Mouse (Mus musculus): Measurements from ENCODE around the gene Susd5. TPM values are rescaled to one million over a fixed set of nuclear protein-coding genes. Genes with fewer than 3 reads are reported as not detected.

The Susd5 gene
- polyA plus RNA-seq, 1 experiment from 2014 or later = not detected

DNA sequence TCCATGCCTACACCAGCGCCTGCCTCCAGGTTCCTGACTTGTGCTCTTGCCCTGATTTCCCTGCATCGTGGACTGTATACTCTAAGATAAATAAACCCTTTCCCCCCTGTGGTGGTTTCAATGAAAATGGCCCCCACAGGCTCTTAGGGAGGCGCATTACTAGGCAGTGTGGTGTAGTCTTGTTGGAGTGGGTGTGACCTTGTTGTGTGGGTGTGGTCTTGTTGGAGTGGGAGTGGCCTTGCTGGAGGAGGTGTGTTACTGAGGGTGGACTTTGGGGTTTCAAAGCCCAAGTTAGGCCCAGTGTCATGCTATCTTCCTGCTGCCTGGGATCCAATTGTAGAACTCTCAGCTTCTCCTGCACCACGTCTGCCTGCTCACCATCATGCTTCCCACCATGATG lies 4.9 kb upstream of the Susd5 start:
- Histone ChIP-seq H3K27ac (ENCODE audit: low read length) (no peak overlapping the region), H3K27me3 (replicated peaks; ENCODE audit: insufficient read depth, low read length) (peaks cover 16% of the 10 kb centered on the region; the same call in 1 of the 2 replicates), H3K36me3 (ENCODE audit: insufficient read depth, low read length) (no peaks in the 10 kb centered on the region), H3K9me3 (ENCODE audit: low read length) (no peaks in the 10 kb centered on the region), H3K4me1 (ENCODE audit: insufficient read depth, low read depth, low read length) (no peaks in the 10 kb centered on the region), H3K9ac (replicated peaks; ENCODE audit: low read depth) (no peak overlapping the region), H3K4me2 (replicated peaks; ENCODE audit: low read depth, low read length) (no peak overlapping the region), H3K4me3 (ENCODE audit: low read depth, low read length) (no peak overlapping the region)
- TF ChIP-seq EP300 (IDR thresholded peaks at IDR 0.05) = no peak
- 73% methylated on average over 4 of the region's 4 CpGs for WGBS
- DNase-seq (ENCODE audit: low spot score) = no peak
- no peak for ATAC-seq

DNA sequence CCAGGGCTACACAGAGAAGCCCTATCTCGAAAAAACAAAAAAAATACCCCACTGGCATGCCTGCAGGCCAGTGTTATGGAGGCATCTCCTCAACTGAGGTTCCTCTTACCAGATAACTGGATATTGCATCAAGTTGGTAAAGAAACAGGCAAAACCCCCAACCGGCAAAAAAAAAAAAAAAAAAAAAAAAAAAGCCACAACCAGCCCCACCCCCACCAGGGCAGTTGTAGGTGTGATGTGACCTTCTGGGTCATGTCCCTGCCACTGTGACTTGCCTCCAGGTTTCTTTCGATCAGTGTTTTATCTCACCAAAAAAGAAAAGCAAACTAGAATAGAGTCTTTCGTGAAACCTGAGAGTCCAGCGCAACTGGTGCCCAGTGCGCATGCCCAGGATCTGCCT lies 4.1 kb upstream of the Susd5 start:
- TF ChIP-seq CTCF (IDR thresholded peaks at IDR 0.05) (no peak), EP300 (IDR thresholded peaks at IDR 0.05) (no peak)
- Histone ChIP-seq H3K9me3 (ENCODE audit: low read length) (no peaks in the 10 kb centered on the region), H3K4me3 (ENCODE audit: low read depth, low read length) (no peak overlapping the region), H3K9ac (replicated peaks; ENCODE audit: low read depth) (no peak overlapping the region), H3K4me2 (replicated peaks; ENCODE audit: low read depth, low read length) (no peak overlapping the region; the same call in 1 of the 2 replicates), H3K27ac (ENCODE audit: low read length) (no peak overlapping the region), H3K27me3 (replicated peaks; ENCODE audit: insufficient read depth, low read length) (peaks cover 25% of the 10 kb centered on the region), H3K4me1 (ENCODE audit: insufficient read depth, low read depth, low read length) (no peaks in the 10 kb centered on the region), H3K36me3 (ENCODE audit: insufficient read depth, low read length) (no peaks in the 10 kb centered on the region)
- ATAC-seq = no peak
- DNase-seq (ENCODE audit: low spot score) = no peak
- 68% methylated on average over 6 of the region's 6 CpGs for WGBS

DNA sequence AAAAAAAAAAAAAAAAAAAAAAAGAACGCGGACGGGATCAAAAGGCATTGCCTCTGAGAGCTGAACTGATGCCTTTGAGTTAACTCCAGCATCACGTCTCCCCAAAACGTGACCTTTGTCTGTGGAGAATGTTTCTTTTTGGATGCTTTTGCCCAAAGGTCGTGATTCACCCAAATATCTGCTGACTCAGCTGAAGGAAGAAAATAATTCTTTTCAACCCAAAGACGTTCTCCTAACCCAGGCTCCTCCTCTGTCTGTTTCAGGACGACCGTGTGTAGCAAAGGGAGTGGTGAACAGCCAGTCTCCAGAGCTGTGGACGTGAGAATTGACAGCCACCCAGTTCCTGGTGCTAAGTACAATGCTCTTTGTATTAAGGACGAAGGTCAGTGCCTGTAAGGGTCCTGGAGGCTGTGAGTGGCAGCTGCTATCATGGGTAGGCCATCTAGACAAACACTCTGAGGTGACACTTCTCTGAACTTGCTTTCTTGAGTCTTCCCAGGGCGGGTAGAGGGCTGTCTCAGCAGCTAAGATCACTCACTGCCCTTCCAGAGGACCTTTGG lies 11.6 kb downstream of the Susd5 start:
- H3K36me3 ChIP-seq (ENCODE audit: insufficient read depth, low read length) = no peaks in the 10 kb centered on the region
- 53% methylated on average over 12 of the region's 12 CpGs for WGBS
- H3K27me3 ChIP-seq (replicated peaks; ENCODE audit: insufficient read depth, low read length) = no peaks in the 10 kb centered on the region
- no peaks in the 10 kb centered on the region for H3K9me3 ChIP-seq (ENCODE audit: low read length)
- H3K27ac ChIP-seq (ENCODE audit: low read length) = no peak overlapping the region
- H3K9ac ChIP-seq (replicated peaks; ENCODE audit: low read depth) = no peak overlapping the region
- no peak for ATAC-seq
- no peak for TF ChIP-seq CTCF (IDR thresholded peaks at IDR 0.05)
- no peak for TF ChIP-seq EP300 (IDR thresholded peaks at IDR 0.05)
- H3K4me3 ChIP-seq (ENCODE audit: low read depth, low read length) = no peak overlapping the region
- no peaks in the 10 kb centered on the region for H3K4me1 ChIP-seq (ENCODE audit: insufficient read depth, low read depth, low read length)
- DNase-seq (ENCODE audit: low spot score) = no peak
- H3K4me2 ChIP-seq (replicated peaks; ENCODE audit: low read depth, low read length) = no peak overlapping the region

DNA sequence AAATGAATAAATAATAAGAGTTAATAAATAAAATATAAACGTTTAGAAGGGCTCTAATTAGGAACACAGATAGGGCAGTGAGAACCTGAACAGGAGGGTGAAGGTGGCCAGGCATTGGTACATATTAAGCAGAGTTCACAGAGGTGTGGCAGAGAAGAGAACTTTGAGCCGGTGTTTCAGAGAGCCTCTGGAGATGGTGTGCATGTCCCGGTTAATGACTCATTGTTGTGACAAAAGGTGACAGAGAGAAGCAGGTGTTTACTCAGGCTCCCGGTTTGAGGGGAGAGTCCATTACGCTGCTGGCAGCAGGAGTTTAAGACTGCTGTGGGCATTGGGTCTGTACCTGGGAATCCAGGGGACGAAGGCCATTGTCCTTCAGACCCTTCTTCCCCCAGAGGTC lies 12.4 kb downstream of the Susd5 start:
- H3K9ac ChIP-seq (replicated peaks; ENCODE audit: low read depth) = no peak overlapping the region
- TF ChIP-seq CTCF (IDR thresholded peaks at IDR 0.05) (no peak), EP300 (IDR thresholded peaks at IDR 0.05) (no peak)
- H3K4me1 ChIP-seq (ENCODE audit: insufficient read depth, low read depth, low read length) = no peaks in the 10 kb centered on the region
- H3K27ac ChIP-seq (ENCODE audit: low read length) = no peak overlapping the region
- WGBS = 35% methylated on average over 6 of the region's 6 CpGs
- H3K27me3 ChIP-seq (replicated peaks; ENCODE audit: insufficient read depth, low read length) = no peaks in the 10 kb centered on the region
- DNase-seq (ENCODE audit: low spot score) (no peak), ATAC-seq (no peak)
- H3K4me2 ChIP-seq (replicated peaks; ENCODE audit: low read depth, low read length) = no peak overlapping the region
- H3K4me3 ChIP-seq (ENCODE audit: low read depth, low read length) = no peak overlapping the region
- no peaks in the 10 kb centered on the region for H3K9me3 ChIP-seq (ENCODE audit: low read length)
- no peaks in the 10 kb centered on the region for H3K36me3 ChIP-seq (ENCODE audit: insufficient read depth, low read length)

DNA sequence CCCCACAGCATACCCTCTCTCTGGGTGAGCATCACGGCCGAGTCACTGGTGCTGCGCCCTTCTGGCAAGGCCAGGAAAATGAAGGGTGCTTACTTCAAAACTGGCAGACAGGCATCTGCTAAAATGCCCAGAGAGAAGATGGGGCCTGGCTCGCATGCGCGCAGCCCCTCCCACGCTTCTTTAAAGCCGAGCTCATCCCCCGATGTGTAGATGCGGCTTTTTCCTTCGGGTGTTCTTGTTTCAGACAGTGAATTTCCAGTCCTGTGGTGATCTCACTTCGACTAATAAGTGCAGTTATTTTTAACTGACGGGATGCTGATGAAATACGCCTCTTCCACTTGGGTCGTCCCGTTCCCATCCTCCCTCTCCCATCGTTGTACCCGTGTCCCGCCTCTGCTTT lies 16.7 kb downstream of the Susd5 start:
- no peaks in the 10 kb centered on the region for H3K4me1 ChIP-seq (ENCODE audit: insufficient read depth, low read depth, low read length)
- no peak for ATAC-seq
- no peak overlapping the region for H3K9ac ChIP-seq (replicated peaks; ENCODE audit: low read depth)
- H3K27me3 ChIP-seq (replicated peaks; ENCODE audit: insufficient read depth, low read length) = no peaks in the 10 kb centered on the region
- 80% methylated on average over 19 of the region's 19 CpGs for WGBS
- H3K4me2 ChIP-seq (replicated peaks; ENCODE audit: low read depth, low read length) = no peak overlapping the region
- H3K27ac ChIP-seq (ENCODE audit: low read length) = no peak overlapping the region
- TF ChIP-seq EP300 (IDR thresholded peaks at IDR 0.05) = no peak
- TF ChIP-seq CTCF (IDR thresholded peaks at IDR 0.05) = no peak
- no peak for DNase-seq (ENCODE audit: low spot score)
- no peak overlapping the region for H3K4me3 ChIP-seq (ENCODE audit: low read depth, low read length)
- no peaks in the 10 kb centered on the region for H3K36me3 ChIP-seq (ENCODE audit: insufficient read depth, low read length)
- H3K9me3 ChIP-seq (ENCODE audit: low read length) = no peaks in the 10 kb centered on the region

DNA sequence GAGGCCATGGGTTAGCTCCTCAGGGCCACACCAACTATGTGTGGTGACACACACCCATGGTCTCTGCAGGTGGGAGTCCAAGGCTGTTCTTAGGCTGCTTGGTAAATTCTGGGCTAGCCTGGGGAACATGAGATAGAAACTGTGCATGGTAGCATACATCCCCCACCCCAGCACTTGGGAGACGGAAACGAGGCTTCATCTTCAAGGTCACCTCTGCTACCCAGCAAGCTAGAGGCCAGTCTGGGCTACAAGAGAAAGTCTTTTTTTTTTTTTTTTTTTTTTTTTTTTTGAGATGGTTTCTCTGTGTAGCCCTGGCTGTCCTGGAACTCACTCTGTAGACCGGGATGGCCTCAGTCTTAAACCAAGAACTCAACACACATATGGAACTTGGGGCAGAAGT lies 29.5 kb downstream of the Susd5 start:
- Histone ChIP-seq H3K4me2 (replicated peaks; ENCODE audit: low read depth, low read length) (no peak overlapping the region), H3K27ac (ENCODE audit: low read length) (no peak overlapping the region), H3K36me3 (ENCODE audit: insufficient read depth, low read length) (no peaks in the 10 kb centered on the region), H3K27me3 (replicated peaks; ENCODE audit: insufficient read depth, low read length) (no peaks in the 10 kb centered on the region), H3K9me3 (ENCODE audit: low read length) (no peaks in the 10 kb centered on the region), H3K4me1 (ENCODE audit: insufficient read depth, low read depth, low read length) (no peaks in the 10 kb centered on the region), H3K4me3 (ENCODE audit: low read depth, low read length) (no peak overlapping the region), H3K9ac (replicated peaks; ENCODE audit: low read depth) (no peak overlapping the region)
- WGBS = 83% methylated on average over 3 of the region's 3 CpGs
- TF ChIP-seq CTCF (IDR thresholded peaks at IDR 0.05) = no peak
- TF ChIP-seq EP300 (IDR thresholded peaks at IDR 0.05) = no peak
- no peak for ATAC-seq
- no peak for DNase-seq (ENCODE audit: low spot score)

Data from lung, postnatal 0 days (tissue).